Mouse (Mus musculus) small intestine, adult 2 months (tissue): ENCODE measurements around the gene Ubxn1. TPM values are rescaled to one million over a fixed set of nuclear protein-coding genes. Genes with fewer than 3 reads are reported as not detected.
"Not testable (repeated sequence)": the region's sequence is repeated elsewhere in the genome, so short reads cannot be mapped to it uniquely, and the experiment has no call there.

ENCODE experiments used
- H3K27ac ChIP-seq: fragments of 200-500 bp; 2 replicates; pipeline ENCODE4 v1.5.1; 2012; ENCODE audit warnings: low read depth, low read length, control low read depth, inconsistent platforms; ENCODE audit not compliant: insufficient read depth
- H3K27me3 ChIP-seq: fragments of 200-500 bp; 2 replicates; pipeline ENCODE4 v1.6.1; 2012; ENCODE audit warnings: mild to moderate bottlenecking, moderate library complexity, low read length, inconsistent platforms; ENCODE audit not compliant: control insufficient read depth, insufficient read depth
- H3K36me3 ChIP-seq: fragments of 200-500 bp; 2 replicates; pipeline ENCODE4 v1.6.1; 2012; ENCODE audit warnings: mild to moderate bottlenecking, low read length, control low read depth, inconsistent platforms; ENCODE audit not compliant: control insufficient read depth, insufficient read depth
- H3K4me1 ChIP-seq: fragments of 200-500 bp; 2 replicates; pipeline ENCODE4 v1.6.1; 2012; ENCODE audit warnings: low read length, inconsistent platforms, mixed read lengths; ENCODE audit not compliant: control insufficient read depth, insufficient read depth, insufficient read length
- H3K4me3 ChIP-seq: fragments of 200-500 bp; 2 replicates; pipeline ENCODE4 v1.5.1; 2012; ENCODE audit warnings: low read depth, mild to moderate bottlenecking, control low read depth, inconsistent platforms, low read length, moderate library complexity
- CTCF ChIP-seq: fragments of 200-500 bp; IDR thresholded peaks from 2 replicates; pipeline ENCODE4 v1.5.1; 2012; ENCODE audit warnings: low read depth, mild to moderate bottlenecking, control low read depth, inconsistent platforms, low read length, moderate library complexity, mixed read lengths; ENCODE audit not compliant: insufficient replicate concordance, insufficient read length; ENCODE audit errors: extremely low read depth
- POLR2A ChIP-seq: fragments of 200-500 bp; IDR thresholded peaks from 2 replicates; pipeline ENCODE4 v1.6.1; 2012; ENCODE audit warnings: low read depth, mild to moderate bottlenecking, control low read depth, inconsistent platforms, low read length, moderate library complexity
- WGBS: fragments of 180-500 bp; shearing (Covaris S2); methylation state at CpG from one replicate; pipeline ENCODE4 v1.1.7; 2018; 5-methylcytosine and 5-hydroxymethylcytosine counted together
- polyA plus RNA-seq: library from polyadenylated mRNA; depleted of rRNA; stranded (reverse); fragments of >200 nt; gene quantifications from 2 replicates; pipeline ENCODE4 v1.2.3, GENCODE M21; 2012

Ubxn1 gene
- polyA plus RNA-seq, 1 experiment, result 95.9 TPM

DNA sequence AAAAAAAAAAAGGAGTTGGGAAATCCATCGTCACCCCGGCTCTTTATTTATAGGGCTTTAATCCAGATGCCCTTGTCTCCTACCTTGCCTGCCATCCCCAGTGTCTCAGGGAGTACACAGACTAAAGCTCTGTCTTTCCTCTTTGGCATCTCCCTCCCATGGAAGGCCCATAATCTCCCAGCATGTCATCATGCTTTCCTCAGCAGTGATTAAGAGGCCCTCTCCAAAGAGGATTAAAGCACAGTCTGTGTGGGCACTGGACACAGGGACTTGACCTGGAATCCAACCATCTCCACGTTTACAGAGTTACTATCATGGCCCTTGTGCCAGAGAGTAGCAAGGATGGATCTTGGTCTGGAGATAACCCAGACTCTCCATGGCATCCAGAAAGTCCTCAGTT is 12.3 kb downstream of the Ubxn1 start, which contains the start of the genes Lbhd1 and Gm49403:
Gene Lbhd1 (plus strand): TSS at position 117 of the 400 bp plus-strand sequence.
Gene Gm49403 (plus strand): TSS at position 315 of the 400 bp plus-strand sequence.
- Histone ChIP-seq H3K4me3 (no peak within 1 kb of the TSS), H3K27ac (no peak within 1 kb of the TSS), H3K36me3 (no peaks in the 10 kb centered on the region), H3K27me3 (no peaks in the 10 kb centered on the region), H3K4me1 (no peaks in the 10 kb centered on the region; the same call in 1 of the 2 replicates)
- WGBS, result 70% methylated on average over 3 of the region's 3 CpGs
- TF ChIP-seq CTCF (no peak), POLR2A (no peak)

DNA sequence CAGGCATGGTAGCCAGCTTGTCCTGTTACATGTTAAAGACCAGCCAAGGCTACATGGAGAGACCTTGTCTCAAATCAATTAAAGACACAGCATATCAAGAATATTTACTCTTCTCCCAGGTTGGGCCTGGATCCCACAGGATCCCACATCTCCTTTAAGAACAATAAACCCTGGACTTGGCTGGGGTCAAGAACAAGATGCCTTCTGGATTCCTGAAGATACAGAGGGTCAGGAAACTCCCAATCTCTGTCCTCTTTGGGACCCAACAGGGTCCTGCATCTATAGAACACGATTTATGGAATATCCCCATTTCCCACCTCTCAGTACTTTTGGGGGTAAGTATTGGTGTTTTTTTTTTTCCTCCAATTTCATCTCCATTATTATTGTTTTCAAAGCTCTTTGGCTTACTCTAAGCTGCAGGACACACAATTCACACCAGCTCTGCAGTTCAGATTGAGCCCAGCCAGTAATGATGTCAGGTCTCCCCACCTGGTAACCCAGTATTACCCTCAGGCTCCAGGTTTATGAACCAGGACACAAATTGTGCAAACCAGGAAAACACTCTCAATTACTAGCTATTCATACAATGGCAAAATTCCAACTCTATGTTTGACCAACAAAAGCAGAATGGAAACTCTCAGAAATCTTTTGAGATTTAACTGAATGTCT is 15.8 kb downstream of the Ubxn1 start:
- Histone ChIP-seq H3K27me3 (no peaks in the 10 kb centered on the region), H3K4me3 (no peak overlapping the region), H3K36me3 (peaks cover 5% of the 10 kb centered on the region; the same call in 1 of the 2 replicates), H3K27ac (no peak overlapping the region), H3K4me1 (no peaks in the 10 kb centered on the region; the same call in 1 of the 2 replicates)
- TF ChIP-seq POLR2A, result no peak
- no peak for TF ChIP-seq CTCF
- WGBS, result 59% methylated on average over 1 of the region's 1 CpGs

DNA sequence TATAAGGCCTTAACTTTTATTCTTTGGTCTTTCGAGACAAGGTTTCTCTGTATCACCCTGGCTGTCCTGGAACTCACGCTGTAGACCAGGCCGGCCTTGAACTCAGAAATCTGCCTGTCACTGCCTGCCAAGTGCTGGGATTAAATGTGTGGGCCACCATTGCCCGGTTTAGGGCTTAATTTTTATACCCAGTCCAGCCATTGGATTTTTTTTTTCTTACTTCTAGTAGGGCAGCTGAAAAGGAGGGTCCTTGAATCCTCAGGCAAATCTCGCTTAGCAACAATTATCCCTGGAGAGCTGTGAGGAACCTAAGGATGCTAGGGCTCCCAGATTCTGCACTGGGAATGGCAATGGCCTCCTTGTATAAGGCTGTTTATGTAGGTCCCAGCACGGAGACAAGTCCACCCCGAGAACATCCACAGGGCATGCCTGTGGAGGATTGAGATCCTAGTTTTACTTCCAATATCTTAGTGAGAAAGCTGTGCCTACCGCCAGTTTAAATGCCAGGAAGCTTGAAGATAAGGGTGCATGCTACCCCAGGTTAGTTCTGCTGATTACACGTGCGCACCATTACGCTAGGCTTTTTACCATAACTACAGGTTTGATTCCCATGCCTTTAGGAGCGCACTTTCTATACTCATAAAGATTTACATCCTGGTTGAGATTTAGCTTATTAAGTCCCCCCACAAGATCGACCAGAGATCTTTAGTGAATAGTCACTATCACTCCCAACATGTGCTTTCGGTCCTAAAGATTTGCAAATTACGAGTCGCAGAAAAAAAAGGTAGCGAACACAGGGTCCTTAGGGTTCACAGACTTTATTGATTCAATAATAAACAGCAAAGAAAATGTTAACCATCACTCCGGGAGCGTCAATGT is 16.5 kb downstream of the Ubxn1 start:
- TF ChIP-seq CTCF (no peak), POLR2A (no peak)
- H3K36me3 ChIP-seq, result peaks cover 5% of the 10 kb centered on the region; the same call in 1 of the 2 replicates
- 12% methylated on average over 19 of the region's 19 CpGs for WGBS

DNA sequence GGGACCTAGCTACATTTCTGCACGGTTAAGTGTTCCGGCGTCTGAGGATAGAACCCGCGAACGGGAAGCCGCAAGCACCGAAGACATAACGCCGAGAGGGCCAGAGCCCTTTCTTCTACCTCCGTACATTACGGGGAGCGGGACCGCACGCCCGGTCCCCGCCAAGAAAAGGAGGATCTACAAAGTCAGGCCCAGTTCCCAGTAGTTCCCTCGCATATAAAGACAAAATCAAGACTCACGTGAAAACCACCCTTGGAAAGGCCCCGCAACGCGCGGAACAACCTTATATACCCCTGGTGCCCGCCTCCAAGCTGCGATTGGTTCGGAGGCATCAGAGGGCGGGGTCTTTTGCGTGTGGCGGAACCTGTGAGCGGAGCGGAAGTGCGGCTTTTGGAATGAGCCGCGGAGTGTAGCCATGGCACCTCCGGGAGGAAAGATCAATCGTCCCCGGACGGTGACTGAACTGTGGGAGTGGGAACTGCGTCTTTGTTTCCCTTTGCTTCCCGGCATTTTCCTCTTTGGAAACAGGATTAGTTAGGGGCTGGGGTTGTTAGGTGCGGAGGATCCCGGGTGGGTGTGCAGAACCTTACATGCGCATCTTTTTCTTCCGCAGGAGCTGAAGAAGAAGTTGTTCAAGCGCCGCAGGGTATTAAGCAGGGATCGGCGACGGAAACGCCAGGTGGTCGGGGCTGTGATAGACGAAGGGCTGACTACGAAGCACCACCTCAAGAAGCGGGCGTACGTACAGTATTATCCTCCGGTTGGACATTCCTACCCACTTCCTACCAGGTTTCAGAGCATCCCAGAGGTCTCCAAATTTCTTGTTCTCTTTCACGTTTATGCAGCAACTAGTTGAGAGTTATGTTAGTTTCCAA is 17.5 kb downstream of the Ubxn1 start, which contains the start of the genes 1810009A15Rik and Gm49416:
Gene 1810009A15Rik (plus strand): TSS at position 343 of the 875 bp plus-strand sequence.
Gene Gm49416 (plus strand): TSS at position 416 of the 875 bp plus-strand sequence.
- TF ChIP-seq POLR2A (peak; percentile 92), CTCF (no peak)
- peak within 1 kb of the TSS; percentile 75 for H3K27ac ChIP-seq
- peak within 1 kb of the TSS; percentile 86 for H3K4me3 ChIP-seq
- no peaks in the 10 kb centered on the region; the same call in 1 of the 2 replicates for H3K4me1 ChIP-seq
- no peaks in the 10 kb centered on the region for H3K27me3 ChIP-seq
- peaks cover 5% of the 10 kb centered on the region; the same call in 1 of the 2 replicates for H3K36me3 ChIP-seq
- WGBS, result under 1% methylated on average over 58 of the region's 58 CpGs

More for the DNA sequence above, 16.5 kb downstream of the Ubxn1 start:
- Histone ChIP-seq H3K4me3 (peak overlapping the region; percentile 86), H3K4me1 (no peaks in the 10 kb centered on the region; the same call in 1 of the 2 replicates), H3K27ac (peak overlapping the region; percentile 35), H3K27me3 (no peaks in the 10 kb centered on the region)

DNA sequence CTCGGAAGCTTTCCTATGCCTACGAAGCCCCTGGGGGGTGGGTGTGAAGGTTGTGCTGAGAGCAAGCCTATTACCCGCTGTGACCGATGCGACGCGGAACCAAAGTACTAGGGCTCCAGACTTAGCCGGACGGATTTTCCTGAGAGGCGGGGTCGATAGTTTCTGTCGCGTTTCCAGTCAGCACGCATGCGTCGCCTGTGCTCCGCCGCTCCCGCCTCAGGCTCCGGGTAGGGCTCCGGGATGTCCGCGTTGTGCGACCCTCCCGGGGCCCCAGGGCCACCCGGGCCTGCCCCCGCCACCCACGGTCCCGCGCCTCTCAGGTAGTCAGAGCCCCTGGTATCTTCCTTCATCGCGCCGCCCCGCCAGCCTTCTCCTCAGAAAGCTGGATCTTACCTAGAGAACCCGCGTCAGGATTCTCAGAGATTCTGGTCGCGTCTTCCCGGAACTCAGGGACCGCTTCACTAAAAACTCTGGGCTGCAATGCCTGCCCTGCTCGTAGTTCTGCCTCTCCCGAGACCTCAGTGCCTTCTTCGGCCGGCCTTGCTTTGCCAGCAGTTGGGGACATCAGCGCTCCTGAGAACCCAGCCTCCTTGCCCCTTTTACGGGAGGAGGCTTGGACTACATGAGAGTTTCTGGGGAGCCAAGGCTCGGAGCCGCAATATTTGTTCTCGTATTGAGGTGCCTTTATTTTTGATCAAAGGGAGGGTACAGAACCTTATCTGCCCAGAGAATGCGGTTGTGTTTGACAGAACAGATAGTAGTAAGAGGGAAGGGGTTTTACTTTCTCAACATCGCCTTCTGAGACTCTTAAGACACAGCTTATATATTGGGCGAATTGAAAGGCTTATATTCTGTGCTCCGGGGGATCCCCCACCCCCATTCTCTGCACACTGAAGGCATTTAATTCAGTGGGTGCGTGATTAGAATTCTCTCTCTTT is 21.8 kb downstream of the Ubxn1 start, which contains the start of gene Ints5:
Gene Ints5 (plus strand): TSS at position 177 of the 938 bp plus-strand sequence.
- Histone ChIP-seq H3K27ac (peak within 1 kb of the TSS; percentile 46), H3K36me3 (peaks cover 13% of the 10 kb centered on the region; the same call in 1 of the 2 replicates), H3K27me3 (no peaks in the 10 kb centered on the region), H3K4me3 (peak within 1 kb of the TSS; percentile 99), H3K4me1 (peaks cover 8% of the 10 kb centered on the region)
- no peak for TF ChIP-seq CTCF
- TF ChIP-seq POLR2A, result peak; percentile 64
- WGBS, result 1% methylated on average over 54 of the region's 54 CpGs

DNA sequence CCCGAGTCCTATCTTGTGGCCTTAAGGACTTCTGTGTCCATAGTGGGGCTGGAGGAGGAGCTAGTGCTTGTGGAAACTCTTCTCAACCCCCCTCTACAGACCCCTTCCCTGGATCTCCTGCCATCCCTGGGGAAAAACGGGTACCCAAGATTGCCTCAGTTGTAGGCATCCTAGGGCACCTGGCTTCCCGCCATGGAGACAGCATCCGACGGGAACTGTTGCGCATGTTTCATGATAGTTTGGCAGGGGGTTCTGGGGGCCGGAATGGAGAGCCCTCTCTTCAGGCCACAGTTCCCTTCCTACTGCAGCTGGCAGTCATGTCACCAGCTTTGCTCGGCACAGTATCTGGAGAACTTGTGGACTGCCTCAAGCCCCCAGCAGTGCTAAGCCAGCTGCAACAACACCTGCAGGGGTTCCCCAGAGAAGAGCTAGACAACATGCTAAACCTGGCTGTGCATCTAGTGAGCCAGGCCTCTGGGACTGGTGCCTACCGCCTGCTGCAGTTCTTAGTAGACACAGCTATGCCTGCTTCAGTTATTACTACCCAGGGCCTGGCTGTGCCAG is 24.2 kb downstream of the Ubxn1 start:
- WGBS, result 89% methylated on average over 9 of the region's 9 CpGs
- Histone ChIP-seq H3K4me3 (no peak overlapping the region), H3K27ac (no peak overlapping the region), H3K36me3 (peaks cover 11% of the 10 kb centered on the region; the same call in 1 of the 2 replicates), H3K4me1 (peaks cover 8% of the 10 kb centered on the region), H3K27me3 (no peaks in the 10 kb centered on the region)
- TF ChIP-seq CTCF, result no peak
- no peak for TF ChIP-seq POLR2A

DNA sequence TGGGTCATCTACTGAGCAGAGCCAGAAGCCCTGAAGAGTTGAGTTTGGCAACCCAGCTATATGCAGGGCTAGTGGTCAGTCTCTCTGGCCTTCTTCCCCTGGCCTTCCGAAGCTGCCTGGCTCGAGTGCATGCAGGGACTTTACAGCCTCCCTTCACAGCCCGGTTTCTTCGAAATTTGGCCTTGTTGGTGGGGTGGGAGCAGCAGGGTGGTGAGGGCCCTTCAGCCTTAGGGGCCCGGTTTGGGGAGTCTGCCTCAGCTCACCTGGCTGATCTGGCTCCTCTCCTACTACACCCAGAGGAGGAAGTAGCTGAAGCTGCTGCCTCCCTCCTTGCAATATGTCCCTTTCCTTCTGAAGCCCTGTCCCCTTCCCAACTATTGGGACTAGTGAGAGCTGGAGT is 24.9 kb downstream of the Ubxn1 start:
- not testable (repeated sequence) for H3K4me1 ChIP-seq, H3K36me3 ChIP-seq, H3K27me3 ChIP-seq, H3K27ac ChIP-seq, H3K4me3 ChIP-seq
- 57% methylated on average over 5 of the region's 5 CpGs for WGBS

DNA sequence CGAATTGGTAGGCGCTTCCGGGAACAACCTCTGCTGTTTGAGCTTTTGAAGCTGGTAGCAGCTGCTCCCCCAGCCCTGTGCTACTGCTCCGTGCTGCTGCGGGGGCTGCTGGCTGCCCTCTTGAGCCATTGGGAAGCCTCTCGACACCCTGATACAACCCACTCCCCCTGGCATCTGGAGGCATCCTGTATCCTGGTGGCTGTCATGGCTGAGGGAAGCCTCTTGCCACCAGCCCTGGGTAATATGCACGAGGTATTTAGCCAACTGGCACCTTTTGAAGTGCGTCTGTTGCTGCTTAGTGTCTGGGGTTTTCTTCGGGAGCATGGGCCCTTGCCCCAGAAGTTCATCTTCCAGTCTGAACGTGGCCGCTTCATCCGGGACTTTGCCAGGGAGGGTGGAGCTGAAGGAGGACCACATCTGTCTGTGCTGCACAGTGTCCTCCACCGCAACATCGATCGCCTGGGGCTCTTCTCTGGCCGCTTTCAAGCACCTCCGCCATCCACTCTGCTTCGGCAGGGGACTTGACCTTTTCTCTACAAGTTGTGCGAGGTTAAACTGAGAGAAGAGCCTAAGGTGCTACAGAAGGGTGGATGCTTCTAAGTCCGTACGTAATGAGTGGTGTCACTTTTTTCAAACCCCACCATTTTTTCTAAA is 26.0 kb downstream of the Ubxn1 start:
- H3K4me3 ChIP-seq, result peak overlapping the region; percentile 71
- 15% methylated on average over 21 of the region's 21 CpGs for WGBS
- H3K27ac ChIP-seq, result peak overlapping the region; percentile 84
- not testable (repeated sequence) for H3K27me3 ChIP-seq, H3K4me1 ChIP-seq
- H3K36me3 ChIP-seq, result peaks cover 13% of the 10 kb centered on the region
